Mouse (Mus musculus) CH12.LX (cell line): ENCODE data around the gene Vmn1r47. TPM values are rescaled to one million over a fixed set of nuclear protein-coding genes. Genes with fewer than 3 reads are reported as not detected.
"Not testable (repeated sequence)": the region's sequence is repeated elsewhere in the genome, so short reads cannot be mapped to it uniquely, and the experiment has no call there.

Experiments used
- DNase-seq: peaks from one replicate; pipeline ENCODE4 v3.0.0-alpha.2; 2013; ENCODE audit errors: extremely low read depth
- H3K27ac ChIP-seq: 2 replicates; pipeline ENCODE4 v1.5.1; 2012; ENCODE audit warnings: low read depth, mild to moderate bottlenecking, control low read depth, moderate library complexity; ENCODE audit not compliant: insufficient read depth
- H3K27me3 ChIP-seq: replicated peaks from 2 replicates; pipeline ENCODE3; 2012; ENCODE audit warnings: inconsistent platforms
- H3K36me3 ChIP-seq, 2 experiments: replicated peaks in 1 of 2; 2 replicates each; pipeline versions ENCODE3 to v1.6.1; 2012; ENCODE audit warnings: inconsistent platforms in 1 of 2, low read length in 1 of 2, mild to moderate bottlenecking in 1 of 2, mixed read lengths in 1 of 2, moderate library complexity in 1 of 2; ENCODE audit not compliant: control insufficient read depth in 1 of 2, insufficient read depth in 1 of 2
- H3K4me1 ChIP-seq, 2 experiments: 2 replicates each; pipeline ENCODE4 v1.6.1; 2012; ENCODE audit warnings: inconsistent platforms in 1 of 2, moderate library complexity in 1 of 2; ENCODE audit not compliant: insufficient read depth in 2 of 2, control insufficient read depth in 1 of 2
- H3K4me2 ChIP-seq: 2 replicates; pipeline ENCODE4 v1.6.1; 2012; ENCODE audit warnings: low read depth, mild to moderate bottlenecking, control low read depth; ENCODE audit not compliant: poor library complexity, insufficient read depth, severe bottlenecking
- H3K4me3 ChIP-seq, 3 experiments: fragments of 150-350 bp in 1 of 3; sonication (generic) in 1 of 3; replicated peaks in 1 of 3; 2 replicates each; pipeline versions ENCODE3 to v1.5.1; 2011 to 2012; ENCODE audit warnings: low read depth in 2 of 3, low read length in 2 of 3, mild to moderate bottlenecking in 2 of 3, moderate library complexity in 2 of 3, control low read depth in 1 of 3, improper control_type of control experiment in 1 of 3, inconsistent platforms in 1 of 3, mixed read lengths in 1 of 3; ENCODE audit not compliant: poor library complexity in 1 of 3
- H3K79me2 ChIP-seq: replicated peaks from 2 replicates; pipeline ENCODE4 v1.6.1; 2012; ENCODE audit warnings: mild to moderate bottlenecking, moderate library complexity; ENCODE audit not compliant: control insufficient read depth, poor library complexity, insufficient read depth, severe bottlenecking; ENCODE audit errors: extremely low read depth
- H3K9ac ChIP-seq: 2 replicates; pipeline ENCODE4 v1.6.1; 2012; ENCODE audit warnings: low read depth, mild to moderate bottlenecking, control low read depth, moderate library complexity; ENCODE audit not compliant: insufficient read depth
- H3K9me3 ChIP-seq: replicated peaks from 2 replicates; pipeline ENCODE3; 2012; ENCODE audit warnings: low read length, inconsistent platforms, mixed read lengths
- CHD2 ChIP-seq: IDR thresholded peaks from 2 replicates; pipeline ENCODE4 v1.6.1; 2011; ENCODE audit warnings: low read length, improper control_type of control experiment
- ETS1 ChIP-seq: conservative IDR thresholded peaks from 2 replicates; pipeline ENCODE4 v1.6.1; 2012; ENCODE audit warnings: low read depth, mild to moderate bottlenecking, inconsistent platforms, low read length, improper control_type of control experiment, moderate library complexity
- GABPA ChIP-seq: IDR thresholded peaks from 2 replicates; pipeline ENCODE4 v1.6.1; 2012; ENCODE audit warnings: low read depth, low read length, improper control_type of control experiment, inconsistent platforms; ENCODE audit not compliant: insufficient replicate concordance
- HCFC1 ChIP-seq: IDR thresholded peaks from 2 replicates; pipeline ENCODE4 v1.6.1; 2012; ENCODE audit warnings: low read depth, mild to moderate bottlenecking, inconsistent platforms, low read length, improper control_type of control experiment
- KAT2A ChIP-seq: IDR thresholded peaks from 2 replicates; pipeline ENCODE4 v1.6.1; 2012; ENCODE audit warnings: low read length, improper control_type of control experiment, inconsistent platforms; ENCODE audit not compliant: insufficient replicate concordance
- MEF2A ChIP-seq: IDR thresholded peaks from 2 replicates; pipeline ENCODE4 v1.6.1; 2014; ENCODE audit warnings: low read depth, mild to moderate bottlenecking, inconsistent platforms, low read length, improper control_type of control experiment, borderline replicate concordance
- MYC ChIP-seq: IDR thresholded peaks from 2 replicates; pipeline ENCODE4 v1.6.1; 2011; ENCODE audit warnings: low read depth, mild to moderate bottlenecking, improper control_type of control experiment, low read length
- NELFE ChIP-seq: IDR thresholded peaks from 2 replicates; pipeline ENCODE4 v1.6.1; 2011; ENCODE audit warnings: low read depth, low read length, improper control_type of control experiment
- NRF1 ChIP-seq: IDR thresholded peaks from 2 replicates; pipeline ENCODE4 v1.6.1; 2014; ENCODE audit warnings: low read depth, mild to moderate bottlenecking, inconsistent platforms, low read length, improper control_type of control experiment, moderate library complexity
- PAX5 ChIP-seq: IDR thresholded peaks from 2 replicates; pipeline ENCODE4 v1.6.1; 2012; ENCODE audit warnings: low read length, inconsistent platforms, mixed read lengths
- POLR2A ChIP-seq: IDR thresholded peaks from 2 replicates; pipeline ENCODE4 v1.6.1; 2011; ENCODE audit warnings: low read depth, mild to moderate bottlenecking, improper control_type of control experiment, low read length
- RAD21 ChIP-seq: IDR thresholded peaks from 2 replicates; pipeline ENCODE4 v1.6.1; 2011; ENCODE audit warnings: low read depth, mild to moderate bottlenecking, low read length, improper control_type of control experiment, moderate library complexity
- RCOR1 ChIP-seq: conservative IDR thresholded peaks from 2 replicates; pipeline ENCODE4 v1.6.1; 2012; ENCODE audit warnings: low read depth, mild to moderate bottlenecking, inconsistent platforms, low read length, improper control_type of control experiment
- SIN3A ChIP-seq: IDR thresholded peaks from 2 replicates; pipeline ENCODE4 v1.6.1; 2012; ENCODE audit warnings: low read length, improper control_type of control experiment, inconsistent platforms
- SMC3 ChIP-seq: IDR thresholded peaks from 2 replicates; pipeline ENCODE4 v1.6.1; 2011; ENCODE audit warnings: low read depth, low read length, improper control_type of control experiment
- TCF12 ChIP-seq: IDR thresholded peaks from 2 replicates; pipeline ENCODE4 v1.6.1; 2014; ENCODE audit warnings: low read depth, mild to moderate bottlenecking, inconsistent platforms, low read length, improper control_type of control experiment
- UBTF ChIP-seq: IDR thresholded peaks from 2 replicates; pipeline ENCODE4 v1.6.1; 2012; ENCODE audit warnings: low read depth, mild to moderate bottlenecking, inconsistent platforms, low read length, improper control_type of control experiment, moderate library complexity
- ZKSCAN1 ChIP-seq: IDR thresholded peaks from 2 replicates; pipeline ENCODE4 v1.6.1; 2012; ENCODE audit warnings: low read depth, inconsistent platforms, low read length, improper control_type of control experiment, borderline replicate concordance
- ZMIZ1 ChIP-seq: IDR thresholded peaks from 2 replicates; pipeline ENCODE4 v1.6.1; 2012; ENCODE audit warnings: low read depth, mild to moderate bottlenecking, inconsistent platforms, low read length, improper control_type of control experiment
- dilution Hi-C: fragments of 300-500 bp; cut with MboI; formaldehyde crosslinking; loops from 2 replicates; pipeline ENCODE4 v1.14.3; 2020; ENCODE audit warnings: low sequenced_read_pairs; ENCODE audit not compliant: extremely low pct_unique_long_range_greater_than_20kb, extremely low pct_ligation_motif_present
- in situ Hi-C: fragments of 300-500 bp; cut with MboI; formaldehyde crosslinking; loops from 3 replicates; pipeline ENCODE4 v1.14.3; 2019; ENCODE audit warnings: low sequenced_read_pairs, low pct_ligation_motif_present, low pct_unique_long_range_greater_than_20kb, mixed read lengths
- polyA plus RNA-seq: library from polyadenylated mRNA; unstranded; fragments of >175 nt; gene quantifications from 2 replicates; pipeline ENCODE4 v1.2.1, GENCODE M21; 2012; ENCODE audit warnings: low read depth; ENCODE audit not compliant: insufficient read length
- total RNA-seq, 2 experiments: library from RNA; depleted of rRNA; stranded (reverse); fragments of 300-350 nt in 1 of 2; fragments of >200 nt in 1 of 2; gene quantifications; 2 replicates each; pipeline ENCODE4 v1.2.3; 2012 to 2014

The Vmn1r47 gene
- not detected in 2 replicates for total RNA-seq (2012; rRNA removed)
- total RNA-seq (2014; rRNA removed), result not detected in 2 replicates
- not detected in 2 replicates for polyA plus RNA-seq

- H3K36me3 ChIP-seq, H3K9me3 ChIP-seq, in situ Hi-C loops, H3K4me1 ChIP-seq, DNase-seq, H3K27ac ChIP-seq, dilution Hi-C loops, H3K9ac ChIP-seq, H3K27me3 ChIP-seq, H3K4me2 ChIP-seq, H3K79me2 ChIP-seq, H3K4me3 ChIP-seq: not testable (repeated sequence)
Observed at GRCm38 (mm10) chr6:90015847-90016246, at the start of gene Vmn1r47. Gene Vmn1r47, plus strand, starts transcription at chr6:90016147.

DNA sequence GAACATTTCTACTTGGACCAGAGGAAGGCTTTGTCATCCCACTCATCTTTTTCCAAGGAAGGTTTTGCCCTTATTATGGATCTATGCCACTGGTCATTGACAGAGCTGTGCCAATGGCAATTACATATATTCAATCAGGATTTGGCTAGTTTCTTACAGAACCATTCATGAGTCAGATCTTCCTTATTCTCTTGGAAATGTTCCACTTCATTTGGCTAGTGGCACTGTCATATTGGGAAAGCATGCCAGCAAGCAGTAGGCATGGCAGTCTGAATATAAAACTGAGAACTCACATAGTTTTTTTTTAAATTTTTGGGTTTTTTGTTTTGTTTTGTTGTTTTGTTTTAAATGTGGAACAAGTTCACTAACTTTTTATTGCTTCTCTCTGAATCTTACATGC, 49.6 kb upstream of the Vmn1r47 start:
- no peaks in the 10 kb centered on the region for H3K4me1 ChIP-seq
- H3K27ac ChIP-seq, result no peak overlapping the region
- no peaks in the 10 kb centered on the region for H3K79me2 ChIP-seq
- H3K9me3 ChIP-seq, result no peaks in the 10 kb centered on the region
- H3K27me3 ChIP-seq, result peaks cover 40% of the 10 kb centered on the region
- in situ Hi-C loops, result loop anchor here (25.0 kb wide), 1 partner anchor 96 kb away; no protein-coding TSS in a partner anchor
- dilution Hi-C loops, result no loop called here
- no peak overlapping the region for H3K4me3 ChIP-seq
- no peak overlapping the region for H3K4me2 ChIP-seq
- no peak overlapping the region for H3K9ac ChIP-seq
- DNase-seq, result no peak
- TF ChIP-seq PAX5, result no peak
- TF ChIP-seq TCF12, result no peak
- TF ChIP-seq POLR2A, result no peak
- TF ChIP-seq ZKSCAN1, result no peak
- no peak for TF ChIP-seq NRF1
- no peak for TF ChIP-seq SIN3A
- TF ChIP-seq RCOR1, result no peak
- no peak for TF ChIP-seq RAD21
- no peak for TF ChIP-seq SMC3
- no peak for TF ChIP-seq ETS1
- TF ChIP-seq HCFC1, result no peak
- TF ChIP-seq MYC, result no peak
- TF ChIP-seq ZMIZ1, result no peak
- no peak for TF ChIP-seq CHD2
- TF ChIP-seq KAT2A, result no peak
- no peak for TF ChIP-seq UBTF
- no peak for TF ChIP-seq NELFE
- no peak for TF ChIP-seq MEF2A
- TF ChIP-seq GABPA, result no peak
- no peaks in the 10 kb centered on the region for H3K36me3 ChIP-seq
